Mouse (Mus musculus) C2C12 (cell line): ENCODE results near the gene Hdac6. TPM values are rescaled to one million over a fixed set of nuclear protein-coding genes. Genes with fewer than 3 reads are reported as not detected.

Source experiments
- H3K27me3 ChIP-seq: one replicate; pipeline ENCODE4 v1.6.1; 2011; ENCODE audit not compliant: control insufficient read depth, insufficient read depth, insufficient read length
- H3K36me3 ChIP-seq: one replicate; pipeline ENCODE4 v1.6.1; 2011; ENCODE audit not compliant: control insufficient read depth, insufficient read depth
- H3K4me3 ChIP-seq: one replicate; pipeline ENCODE4 v1.5.1; 2011; ENCODE audit warnings: mild to moderate bottlenecking, control low read depth; ENCODE audit not compliant: poor library complexity, insufficient read depth, severe bottlenecking
- H3K79me2 ChIP-seq: one replicate; pipeline ENCODE4 v1.6.1; 2011; ENCODE audit not compliant: control insufficient read depth, insufficient read depth
- H3K79me3 ChIP-seq: one replicate; pipeline ENCODE4 v1.6.1; 2011; ENCODE audit warnings: low read depth, control low read depth
- H3ac ChIP-seq: one replicate; pipeline ENCODE3; 2011; ENCODE audit warnings: low read depth; ENCODE audit not compliant: control insufficient read depth, insufficient read length
- CEBPB ChIP-seq: IDR thresholded peaks from one replicate; pipeline ENCODE4 v1.6.1; 2011; ENCODE audit warnings: low read depth, mild to moderate bottlenecking, control low read depth, moderate library complexity
- CTCF ChIP-seq: IDR thresholded peaks from one replicate; pipeline ENCODE4 v1.5.1; 2011; ENCODE audit not compliant: control insufficient read depth, insufficient read depth, insufficient read length
- FOSL1 ChIP-seq: IDR thresholded peaks from one replicate; pipeline ENCODE4 v1.8.0; 2011; ENCODE audit warnings: mild to moderate bottlenecking, low read length; ENCODE audit not compliant: poor library complexity, insufficient read depth, severe bottlenecking
- MAX ChIP-seq: IDR thresholded peaks from one replicate; pipeline ENCODE4 v1.6.1; 2011; ENCODE audit warnings: mild to moderate bottlenecking, control low read depth
- MYOD1 ChIP-seq: IDR thresholded peaks from one replicate; pipeline ENCODE4 v1.6.1; 2011; ENCODE audit warnings: low read depth; ENCODE audit not compliant: control insufficient read depth, insufficient read length
- MYOG ChIP-seq: IDR thresholded peaks from one replicate; pipeline ENCODE4 v1.6.1; 2011; ENCODE audit not compliant: control insufficient read depth, insufficient read length; ENCODE audit errors: extremely low read depth
- USF1 ChIP-seq: IDR thresholded peaks from one replicate; pipeline ENCODE4 v1.6.1; 2011; ENCODE audit warnings: low read depth, mild to moderate bottlenecking, control low read depth, moderate library complexity
- polyA plus RNA-seq: library from polyadenylated mRNA; unstranded; fragments of >200 nt; fragmentation: generic; extraction: Trizol; gene quantifications from one replicate; pipeline ENCODE4 v1.2.1, GENCODE M21; 2012; ENCODE audit warnings: missing spikeins

The Hdac6 gene
- polyA plus RNA-seq, 1 experiment = 19.0 TPM

DNA sequence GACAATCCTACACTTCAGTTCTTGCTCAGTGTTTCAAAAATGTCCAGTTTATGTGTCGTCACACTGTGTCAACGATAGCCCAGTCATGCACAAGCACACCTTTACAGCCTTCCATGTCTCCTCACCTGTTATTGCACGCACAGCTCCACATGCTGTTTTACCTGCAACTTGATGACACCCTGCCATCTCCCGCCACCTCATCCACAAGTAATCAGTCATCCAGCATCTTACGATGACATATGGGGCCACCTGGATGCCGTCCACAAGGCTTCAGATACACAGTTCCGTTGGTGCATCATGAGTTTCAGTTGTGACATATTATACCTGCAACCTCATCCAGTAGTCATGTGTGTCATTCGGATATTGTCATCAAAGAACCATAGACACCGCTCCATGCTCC lies 11.2 kb upstream of the Hdac6 start:
- Histone ChIP-seq H3K27me3 (no peaks in the 10 kb centered on the region), H3K36me3 (no peaks in the 10 kb centered on the region), H3K4me3 (no peak overlapping the region), H3K79me3 (no peaks in the 10 kb centered on the region), H3K79me2 (no peaks in the 10 kb centered on the region), H3ac (no peak overlapping the region)
- no peak for TF ChIP-seq MAX
- no peak for TF ChIP-seq CTCF
- TF ChIP-seq MYOD1 = no peak
- no peak for TF ChIP-seq CEBPB
- TF ChIP-seq FOSL1 = no peak
- TF ChIP-seq MYOG = no peak
- TF ChIP-seq USF1 = no peak

DNA sequence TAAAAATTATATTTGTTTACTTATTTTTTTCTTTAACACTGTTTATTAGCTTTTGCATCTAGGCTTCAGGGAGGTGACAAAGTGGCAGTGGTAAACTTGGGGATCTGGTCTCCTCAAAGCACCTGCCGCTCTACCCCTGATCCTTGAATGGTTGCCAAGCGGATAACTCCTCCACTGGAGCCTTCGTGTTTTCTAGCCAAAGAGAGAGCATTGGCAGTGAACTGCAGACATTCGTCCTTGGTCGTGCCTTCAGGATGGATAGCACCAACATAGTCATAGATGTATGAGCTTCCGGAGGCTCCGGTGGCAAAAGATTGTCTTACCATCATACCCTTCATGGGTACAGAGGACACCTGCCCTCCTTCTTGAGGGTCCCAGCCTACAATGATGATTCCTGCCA lies 2.4 kb upstream of the Hdac6 start:
- TF ChIP-seq MYOG (no peak), USF1 (no peak), CEBPB (no peak), CTCF (no peak), FOSL1 (no peak), MAX (no peak), MYOD1 (no peak)
- Histone ChIP-seq H3ac (no peak overlapping the region), H3K4me3 (no peak overlapping the region)

DNA sequence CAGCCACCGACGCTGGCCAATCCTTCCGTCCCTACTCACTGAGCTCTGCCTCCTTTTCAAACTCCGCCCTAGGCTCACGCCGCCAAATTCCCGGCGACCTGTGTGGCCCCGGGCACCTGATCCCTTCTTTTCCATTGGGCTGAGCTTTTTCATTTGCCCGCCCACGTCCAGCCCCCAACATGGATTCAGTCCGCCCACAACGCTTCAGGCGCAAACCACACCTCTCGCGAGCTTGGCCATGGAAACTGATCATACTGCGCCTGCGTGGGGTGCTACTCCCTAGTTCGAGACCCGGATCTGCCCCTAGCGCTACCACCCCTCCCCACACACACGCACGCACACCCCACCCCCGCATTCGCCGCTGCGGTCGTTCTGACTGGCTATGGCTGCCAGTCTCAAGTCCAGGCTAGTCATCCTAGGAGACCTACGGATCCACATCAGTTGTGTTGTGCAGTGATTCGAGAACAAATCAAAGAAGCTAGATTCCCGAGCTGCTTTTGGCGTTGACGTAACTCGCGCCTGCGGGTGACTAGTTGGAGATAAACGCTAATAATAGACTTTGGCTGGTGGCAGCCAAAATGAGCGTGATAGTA lies 307 bp upstream of the Hdac6 start:
- Histone ChIP-seq H3K27me3 (no peaks in the 10 kb centered on the region), H3K4me3 (no peak overlapping the region), H3K79me2 (no peaks in the 10 kb centered on the region), H3ac (no peak overlapping the region), H3K36me3 (no peaks in the 10 kb centered on the region), H3K79me3 (no peaks in the 10 kb centered on the region)
- TF ChIP-seq USF1 (no peak), FOSL1 (no peak), MAX (no peak), MYOD1 (no peak), CTCF (no peak)

More for the DNA sequence above, 2.4 kb upstream of the Hdac6 start:
- Histone ChIP-seq H3K79me2 (no peaks in the 10 kb centered on the region), H3K27me3 (no peaks in the 10 kb centered on the region), H3K79me3 (no peaks in the 10 kb centered on the region), H3K36me3 (no peaks in the 10 kb centered on the region)

DNA sequence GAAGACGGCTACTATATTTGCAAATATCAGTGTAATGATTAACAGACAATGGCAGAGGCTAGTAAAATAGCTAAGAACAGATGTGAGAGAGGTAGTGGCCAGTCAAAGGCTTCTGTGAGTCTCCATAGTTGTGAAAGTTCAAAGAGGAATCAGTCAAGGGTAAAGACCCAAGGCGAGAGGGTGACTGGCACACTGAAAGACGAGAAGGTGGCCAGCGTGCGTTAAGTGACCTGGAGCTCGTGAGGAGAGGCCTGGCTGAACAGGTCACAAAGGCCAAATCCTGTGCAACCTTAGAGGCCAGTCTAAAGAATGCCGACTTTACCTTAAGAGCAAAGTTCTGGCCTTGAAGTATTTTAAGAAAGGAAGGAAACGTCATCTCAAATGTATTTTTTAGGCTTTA lies 2.1 kb downstream of the Hdac6 start:
- no peaks in the 10 kb centered on the region for H3K79me2 ChIP-seq
- no peaks in the 10 kb centered on the region for H3K36me3 ChIP-seq
- no peak overlapping the region for H3K4me3 ChIP-seq
- H3K27me3 ChIP-seq = no peaks in the 10 kb centered on the region
- TF ChIP-seq FOSL1 (no peak), MAX (no peak), MYOD1 (no peak), MYOG (no peak), CTCF (no peak), USF1 (no peak), CEBPB (no peak)
- no peak overlapping the region for H3ac ChIP-seq
- H3K79me3 ChIP-seq = no peaks in the 10 kb centered on the region

DNA sequence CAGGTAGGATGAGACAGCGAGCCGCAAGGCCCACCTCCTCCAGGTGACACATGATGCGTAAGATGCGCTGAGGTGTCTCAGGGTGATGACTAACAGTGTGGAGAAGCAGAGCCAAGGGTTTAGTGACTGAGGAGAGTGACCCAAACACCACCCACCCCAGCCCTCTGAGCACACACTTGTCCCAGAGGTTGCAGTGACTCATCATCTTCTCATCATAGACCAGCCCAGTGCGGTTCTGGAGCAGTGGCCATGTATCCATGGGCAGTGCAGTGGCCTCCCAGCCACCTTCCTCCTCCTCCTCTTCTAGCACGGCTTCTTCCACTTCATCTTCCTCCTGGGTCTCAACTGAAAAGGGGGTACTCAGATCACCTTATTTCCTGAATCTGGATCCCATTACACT lies 10.0 kb downstream of the Hdac6 start:
- Histone ChIP-seq H3K79me3 (no peaks in the 10 kb centered on the region), H3K36me3 (peaks cover 3% of the 10 kb centered on the region), H3ac (no peak overlapping the region), H3K4me3 (no peak overlapping the region), H3K79me2 (no peaks in the 10 kb centered on the region), H3K27me3 (no peaks in the 10 kb centered on the region)
- TF ChIP-seq FOSL1 (peak; percentile 56), CTCF (no peak), USF1 (no peak), MYOG (no peak), MAX (no peak)

DNA sequence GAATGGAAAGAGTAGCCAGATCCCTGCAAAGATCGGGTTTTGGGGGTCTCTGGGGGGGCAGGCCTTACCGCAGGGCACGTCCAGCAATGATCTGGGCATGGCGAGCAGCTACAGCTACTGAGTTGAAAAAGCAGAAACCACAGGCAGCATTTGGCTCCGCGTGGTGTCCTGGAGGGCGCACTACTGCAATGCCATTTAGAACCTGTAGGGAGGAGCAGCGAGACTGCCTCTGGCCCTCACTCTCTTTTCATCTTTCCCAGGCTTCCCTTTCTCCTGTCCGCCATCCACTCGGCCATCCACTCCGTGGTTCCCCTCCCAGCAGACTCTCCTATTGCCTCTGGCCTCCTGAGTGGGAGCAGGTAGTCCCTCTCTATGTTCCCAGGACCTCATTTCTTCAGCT lies 10.8 kb downstream of the Hdac6 start:
- H3K79me2 ChIP-seq = no peaks in the 10 kb centered on the region
- no peak overlapping the region for H3K4me3 ChIP-seq
- no peaks in the 10 kb centered on the region for H3K79me3 ChIP-seq
- no peaks in the 10 kb centered on the region for H3K27me3 ChIP-seq
- TF ChIP-seq MYOG (no peak), MAX (no peak), MYOD1 (no peak)
- H3K36me3 ChIP-seq = peaks cover 3% of the 10 kb centered on the region
- H3ac ChIP-seq = no peak overlapping the region
